ENCODE assay signal across 8 mouse cellular contexts in the genomic region with DNA sequence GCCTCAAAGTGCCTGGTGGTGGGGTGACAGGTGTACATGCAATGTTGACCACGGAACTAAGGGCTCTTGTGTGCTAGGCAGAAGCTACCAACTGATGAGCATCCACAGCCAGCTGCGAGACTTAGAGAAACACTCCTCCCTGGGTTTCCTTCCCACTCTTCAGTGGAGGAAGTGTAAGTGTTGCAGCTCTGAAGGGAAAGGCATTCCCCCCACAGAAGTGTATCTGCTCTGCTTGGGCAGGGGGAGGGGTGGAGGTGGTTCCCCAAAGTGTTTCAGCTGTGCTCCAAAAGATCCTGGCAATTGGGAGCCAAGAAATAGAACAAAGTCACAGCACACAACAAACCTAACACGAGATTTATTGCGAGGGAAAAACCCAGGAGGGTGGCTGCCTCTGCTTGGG. TPM values are rescaled to one million over a fixed set of nuclear protein-coding genes. Genes with fewer than 3 reads are reported as not detected.
A peak's percentile ranks its signal among the peaks of the same experiment; 100 is the strongest.
DNase-seq lines count a peak whose midpoint lies in the region; ATAC-seq and TF ChIP-seq lines count a peak whose summit lies in the region.

No protein-coding gene starts in this region.

- H3K27ac ChIP-seq in spleen, adult 2 months (ENCODE audit: insufficient read depth, low read length) = no peak overlapping the region; the same call in 1 of the 2 replicates
- peak overlapping the region; percentile 91 for H3K27ac ChIP-seq in liver, embryonic 12.5 days

- H3K4me1 ChIP-seq in spleen, adult 2 months (ENCODE audit: control insufficient read depth, insufficient read depth, insufficient read length) = peaks cover 26% of the 10 kb centered on the region; the same call in 1 of the 2 replicates
- H3K4me1 ChIP-seq in liver, embryonic 12.5 days = peaks cover 77% of the 10 kb centered on the region

- no peaks in the 10 kb centered on the region for H3K27me3 ChIP-seq in spleen, adult 2 months (ENCODE audit: control insufficient read depth, insufficient read depth, low read length)
- H3K27me3 ChIP-seq in liver, embryonic 12.5 days (replicated peaks) = no peaks in the 10 kb centered on the region

- TF ChIP-seq POLR2A in spleen, adult 2 months (IDR thresholded peaks at IDR 0.05; ENCODE audit: low read depth, low read length) = no peak

- TF ChIP-seq CTCF in spleen, adult 2 months (IDR thresholded peaks at IDR 0.05; ENCODE audit: extremely low read depth, insufficient read depth, insufficient read length, insufficient replicate concordance) = no peak

- H3K9ac ChIP-seq in liver, embryonic 12.5 days = peak overlapping the region; percentile 69

- DNase-seq in cerebellum, adult 11-12 months = peak; percentile 26
- DNase-seq in spleen, adult 2 months (ENCODE audit: low read depth in 1 of 2, low spot score in 2 of 2) = no peak
- no peak for DNase-seq in spleen, postnatal 14 days (ENCODE audit: low spot score in 2 of 2)
- peak; percentile 84 for DNase-seq in telencephalon, adult 2 months (ENCODE audit: low read depth, low spot score)
- DNase-seq in layer of hippocampus, adult 8-10 months (ENCODE audit: low spot score in 2 of 2) = no peak
- no peak for DNase-seq in kidney, postnatal 10 days

- 18% methylated on average over 4 of the region's 4 CpGs for WGBS in spleen, adult 2 months
- 60% methylated on average over 4 of the region's 4 CpGs for WGBS in liver, embryonic 12.5 days (ENCODE audit: insufficient replicate concordance)

- H3K4me2 ChIP-seq in liver, embryonic 12.5 days = peak overlapping the region; percentile 75

- peak overlapping the region; percentile 54; the same call in 1 of the 2 replicates for H3K4me3 ChIP-seq in spleen, adult 2 months (ENCODE audit: extremely low read depth, insufficient read depth, insufficient read length)
- peak overlapping the region; percentile 95 for H3K4me3 ChIP-seq in liver, embryonic 12.5 days

- no peaks in the 10 kb centered on the region for H3K9me3 ChIP-seq in liver, embryonic 12.5 days (replicated peaks)

- no peaks in the 10 kb centered on the region for H3K36me3 ChIP-seq in spleen, adult 2 months (ENCODE audit: control insufficient read depth, insufficient read depth, low read length)
- peaks cover 24% of the 10 kb centered on the region for H3K36me3 ChIP-seq in liver, embryonic 12.5 days

- no peak for ATAC-seq in cerebellum, adult (ENCODE audit: insufficient number of reproducible peaks, low FRiP score, low TSS enrichment)
- no peak for ATAC-seq in liver, embryonic 12.5 days

RNA-seq across cellular contexts. Expression of a gene that starts 0.9 kb away (rescaled TPM):
- polyA plus RNA-seq in spleen, adult 2 months (2012; rRNA removed) = 38.9 and 43.2 TPM in 2 replicates
- 30.4 and 30.5 TPM in 2 replicates for polyA plus RNA-seq in liver, embryonic 12.5 days (2016; fragmentation: Nextera tagmentation; extraction: Ambion mirVana)
- total RNA-seq in layer of hippocampus, adult 8-10 months (2022) = 10 to 100 TPM; 57.9 to 73.1 (median 65.4) TPM

RNA-seq across cellular contexts. Expression of a gene that starts 19.4 kb away (rescaled TPM):
- 0.46 and 0.56 TPM in 2 replicates for polyA plus RNA-seq in spleen, adult 2 months (2012; rRNA removed)
- 0.27 and 0.63 TPM in 2 replicates for polyA plus RNA-seq in liver, embryonic 12.5 days (2016; fragmentation: Nextera tagmentation; extraction: Ambion mirVana)
- 1 to 10 TPM in 1 of 4 experiments, under 1 TPM in 3; 0.31 to 1.4 (median 0.73) TPM for total RNA-seq in layer of hippocampus, adult 8-10 months (2022)

RNA-seq across cellular contexts. Expression of a gene that starts 24.4 kb away (rescaled TPM):
- polyA plus RNA-seq in spleen, adult 2 months (2012; rRNA removed) = 0.33 and 0.40 TPM in 2 replicates
- polyA plus RNA-seq in liver, embryonic 12.5 days (2016; fragmentation: Nextera tagmentation; extraction: Ambion mirVana) = 1.0 and 1.5 TPM in 2 replicates
- 10 to 100 TPM in 2 of 4 experiments, 1 to 10 TPM in 1, not detected in 1; 4.8 to 16.4 (median 11.3) TPM for total RNA-seq in layer of hippocampus, adult 8-10 months (2022)

RNA-seq across cellular contexts. Expression of a gene that starts 38.4 kb away (rescaled TPM):
- 0.52 and 0.61 TPM in 2 replicates for polyA plus RNA-seq in spleen, adult 2 months (2012; rRNA removed)
- polyA plus RNA-seq in liver, embryonic 12.5 days (2016; fragmentation: Nextera tagmentation; extraction: Ambion mirVana) = 0.45 and 0.63 TPM in 2 replicates
- 100 to 1,000 TPM in 3 of 4 experiments, 10 to 100 TPM in 1; 99.3 to 118 (median 106) TPM for total RNA-seq in layer of hippocampus, adult 8-10 months (2022)

RNA-seq across cellular contexts. Expression of a gene that starts 51.7 kb away (rescaled TPM):
- polyA plus RNA-seq in spleen, adult 2 months (2012; rRNA removed) = 200 and 269 TPM in 2 replicates
- polyA plus RNA-seq in liver, embryonic 12.5 days (2016; fragmentation: Nextera tagmentation; extraction: Ambion mirVana) = 205 and 212 TPM in 2 replicates
- total RNA-seq in layer of hippocampus, adult 8-10 months (2022) = 100 to 1,000 TPM; 127 to 152 (median 135) TPM

Comparison
In these comparisons a context has a peak if more than half of its experiments do, and no peak if none do; other contexts are left out.
1. DNase-seq: peak in cerebellum, adult 11-12 months (single experiment) and telencephalon, adult 2 months (single experiment); none in spleen, adult 2 months (0 of 2), spleen, postnatal 14 days (0 of 2), layer of hippocampus, adult 8-10 months (0 of 2) and kidney, postnatal 10 days (single experiment).